Mouse (Mus musculus): ENCODE measurements around the gene Scd3.

DNA sequence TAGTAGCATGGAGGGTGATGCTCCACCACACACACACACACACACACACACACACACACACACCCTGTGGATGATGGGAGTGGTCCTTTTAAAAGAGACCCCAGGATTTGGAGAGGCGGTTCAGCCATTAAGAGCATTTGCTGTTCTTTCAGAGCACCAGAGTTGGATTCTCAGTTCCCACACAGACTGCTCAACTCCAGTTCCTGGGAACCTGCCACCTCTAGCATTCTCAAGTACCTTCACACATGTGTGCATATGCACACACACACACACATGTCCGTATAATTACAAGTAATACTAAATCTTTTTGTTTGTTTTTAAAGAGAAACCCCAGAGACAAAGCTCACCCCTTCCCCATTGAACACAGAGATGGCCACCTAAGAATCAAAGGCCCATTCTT lies 89.0 kb downstream of the Scd3 start:
- TF ChIP-seq POLR2A (IDR thresholded peaks at IDR 0.05; ENCODE audit: borderline replicate concordance, extremely low read depth, insufficient read depth, insufficient read length, poor library complexity, severe bottlenecking) (no peak), CTCF (IDR thresholded peaks at IDR 0.05; ENCODE audit: borderline replicate concordance, extremely low read depth, insufficient read depth, insufficient read length) (no peak)
